Mouse (Mus musculus): ENCODE data around the gene Gphn. TPM values are rescaled to one million over a fixed set of nuclear protein-coding genes. Genes with fewer than 3 reads are reported as not detected.

The Gphn gene
- total and polyA plus RNA-seq, 3 experiments: 13.9 to 22.4 (median 18.2) TPM

DNA sequence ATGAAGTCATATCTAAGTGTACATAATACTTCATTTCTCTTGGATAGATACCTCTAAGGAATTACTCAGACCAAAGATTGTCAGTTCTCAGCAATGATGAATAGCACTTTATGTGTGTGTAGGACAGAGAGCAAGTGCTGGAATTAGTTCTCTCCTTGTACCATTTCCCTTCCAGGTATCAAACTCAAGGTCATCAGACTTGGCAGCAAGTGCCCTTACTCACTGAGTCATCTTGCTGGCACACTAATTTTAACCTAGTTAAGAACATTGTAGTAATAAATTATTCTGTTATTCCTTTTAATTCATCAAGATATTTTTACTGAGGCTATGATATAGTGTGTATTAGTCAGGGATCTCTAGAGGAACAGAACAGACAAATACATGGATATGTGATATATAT is 88.9 kb downstream of the Gphn start:
- DNase-seq (ENCODE audit: extremely low read depth): no peak
- no peaks in the 10 kb centered on the region for H3K79me2 ChIP-seq (replicated peaks; ENCODE audit: control insufficient read depth, extremely low read depth, insufficient read depth, poor library complexity, severe bottlenecking)
- H3K4me1 ChIP-seq (ENCODE audit: control insufficient read depth in 1 of 2, insufficient read depth in 2 of 2): no peaks in the 10 kb centered on the region
- no peak overlapping the region for H3K4me3 ChIP-seq (replicated peaks in 1 of 3; ENCODE audit: low read depth in 2 of 3, low read length in 2 of 3, poor library complexity in 1 of 3)
- no peaks in the 10 kb centered on the region for H3K9me3 ChIP-seq (replicated peaks; ENCODE audit: low read length)
- H3K4me2 ChIP-seq (ENCODE audit: insufficient read depth, low read depth, poor library complexity, severe bottlenecking): no peak overlapping the region
- H3K36me3 ChIP-seq (replicated peaks in 1 of 2; ENCODE audit: control insufficient read depth in 1 of 2, insufficient read depth in 1 of 2, low read length in 1 of 2): no peaks in the 10 kb centered on the region
- no peak overlapping the region for H3K27ac ChIP-seq (ENCODE audit: insufficient read depth, low read depth)
- in situ Hi-C loops (cut with MboI; ENCODE audit: low pct_ligation_motif_present, low pct_unique_long_range_greater_than_20kb, low sequenced_read_pairs): no loop called here
- H3K27me3 ChIP-seq (replicated peaks): no peaks in the 10 kb centered on the region
- dilution Hi-C loops (cut with MboI; ENCODE audit: extremely low pct_ligation_motif_present, extremely low pct_unique_long_range_greater_than_20kb, low sequenced_read_pairs): no loop called here
- TF ChIP-seq KAT2A (IDR thresholded peaks at IDR 0.05; ENCODE audit: insufficient replicate concordance, low read length) (no peak), POLR2AphosphoS2 (IDR thresholded peaks at IDR 0.05; ENCODE audit: low read depth, low read length) (no peak), ETS1 (conservative IDR thresholded peaks at IDR 0.05; ENCODE audit: low read depth, low read length) (no peak), ZC3H11A (IDR thresholded peaks at IDR 0.05; ENCODE audit: low read depth, low read length) (no peak), BHLHE40 (IDR thresholded peaks at IDR 0.05; ENCODE audit: low read depth, low read length) (no peak), SIN3A (IDR thresholded peaks at IDR 0.05; ENCODE audit: low read length) (no peak), GABPA (IDR thresholded peaks at IDR 0.05; ENCODE audit: insufficient replicate concordance, low read depth, low read length) (no peak), RAD21 (IDR thresholded peaks at IDR 0.05; ENCODE audit: low read depth, low read length) (no peak), MYC (IDR thresholded peaks at IDR 0.05; ENCODE audit: low read depth, low read length) (no peak), IRF4 (IDR thresholded peaks at IDR 0.05; ENCODE audit: low read depth, low read length) (no peak), CHD2 (IDR thresholded peaks at IDR 0.05; ENCODE audit: low read length) (no peak), MAZ (IDR thresholded peaks at IDR 0.05; ENCODE audit: low read depth, low read length) (no peak), MAFK (IDR thresholded peaks at IDR 0.05; ENCODE audit: insufficient replicate concordance, low read length) (no peak), HCFC1 (IDR thresholded peaks at IDR 0.05; ENCODE audit: low read depth, low read length) (no peak), TBP (conservative IDR thresholded peaks at IDR 0.05; ENCODE audit: low read depth, low read length) (no peak), POLR2A (IDR thresholded peaks at IDR 0.05; ENCODE audit: low read depth, low read length) (no peak), TCF12 (IDR thresholded peaks at IDR 0.05; ENCODE audit: low read depth, low read length) (no peak)
- no peak overlapping the region for H3K9ac ChIP-seq (ENCODE audit: insufficient read depth, low read depth)

DNA sequence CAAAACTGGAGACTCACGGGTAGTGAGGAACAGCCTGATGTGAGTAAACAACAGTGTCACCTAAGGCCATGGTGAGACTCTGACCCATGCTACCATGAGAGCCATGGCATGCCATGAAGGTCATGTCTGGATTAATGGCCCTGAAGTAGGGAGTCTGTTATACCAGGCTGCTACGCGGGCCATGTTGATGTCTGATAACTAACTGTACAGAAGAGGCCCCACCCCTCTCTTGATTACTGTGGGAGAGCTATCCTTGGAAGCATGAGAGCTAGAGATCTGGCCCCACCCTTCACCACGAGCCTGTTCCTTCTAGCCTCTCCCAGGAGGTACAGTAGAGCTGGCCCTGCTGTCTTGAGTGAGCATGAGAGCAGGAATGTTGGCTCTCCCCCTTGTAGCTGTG is 101.8 kb downstream of the Gphn start:
- Histone ChIP-seq H3K4me2 (ENCODE audit: insufficient read depth, low read depth, poor library complexity, severe bottlenecking) (no peak overlapping the region), H3K9me3 (replicated peaks; ENCODE audit: low read length) (no peaks in the 10 kb centered on the region), H3K79me2 (replicated peaks; ENCODE audit: control insufficient read depth, extremely low read depth, insufficient read depth, poor library complexity, severe bottlenecking) (no peaks in the 10 kb centered on the region), H3K9ac (ENCODE audit: insufficient read depth, low read depth) (no peak overlapping the region), H3K4me1 (ENCODE audit: control insufficient read depth in 1 of 2, insufficient read depth in 2 of 2) (no peaks in the 10 kb centered on the region), H3K27ac (ENCODE audit: insufficient read depth, low read depth) (no peak overlapping the region), H3K27me3 (replicated peaks) (no peaks in the 10 kb centered on the region), H3K4me3 (replicated peaks in 1 of 3; ENCODE audit: low read depth in 2 of 3, low read length in 2 of 3, poor library complexity in 1 of 3) (no peak overlapping the region), H3K36me3 (replicated peaks in 1 of 2; ENCODE audit: control insufficient read depth in 1 of 2, insufficient read depth in 1 of 2, low read length in 1 of 2) (peaks cover 2 to 6% of the 10 kb centered on the region in 2 experiments)
- no peak for DNase-seq (ENCODE audit: extremely low read depth)
- dilution Hi-C loops (cut with MboI; ENCODE audit: extremely low pct_ligation_motif_present, extremely low pct_unique_long_range_greater_than_20kb, low sequenced_read_pairs): no loop called here
- in situ Hi-C loops (cut with MboI; ENCODE audit: low pct_ligation_motif_present, low pct_unique_long_range_greater_than_20kb, low sequenced_read_pairs): loop anchor here (25.0 kb wide), 1 partner anchor 484 kb away; no protein-coding TSS in a partner anchor
- no peak for TF ChIP-seq ZMIZ1 (IDR thresholded peaks at IDR 0.05; ENCODE audit: low read depth, low read length)
